ENCODE assay signal across 9 mouse cellular contexts in the genomic region with DNA sequence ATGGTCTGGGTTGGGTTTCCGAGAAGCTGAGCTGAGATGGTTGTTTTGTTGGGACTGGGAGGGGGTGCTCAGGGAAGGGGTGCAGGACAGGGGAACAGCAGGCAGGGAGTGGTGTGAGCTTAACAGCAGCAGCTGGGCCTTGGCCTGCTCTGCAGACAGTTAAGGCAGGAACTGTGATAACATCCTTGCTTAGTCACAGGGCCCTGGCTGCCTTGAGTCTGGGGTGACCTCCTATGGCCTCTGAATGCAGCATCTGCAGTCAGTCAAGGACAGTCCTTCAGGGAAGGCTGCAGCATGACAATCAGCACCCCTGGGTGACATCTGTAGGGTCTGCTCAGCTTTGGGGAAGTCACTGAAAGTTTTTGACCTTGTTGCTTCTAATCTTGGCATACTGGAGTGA.
DNase-seq lines count a peak whose midpoint lies in the region; ATAC-seq and TF ChIP-seq lines count a peak whose summit lies in the region.
"Had no signal": no experiment of that assay in that cellular context is flagged by ENCODE, and none has a peak within 500 bp of the region (broad histone marks: within the 10 kb centered on the region; RNA-seq: fewer than 3 reads in every experiment).

No protein-coding gene starts in this region.

- H3K4me1 ChIP-seq in liver, postnatal 0 days (ENCODE audit: insufficient read depth), result no peaks in the 10 kb centered on the region
- no peaks in the 10 kb centered on the region for H3K4me1 ChIP-seq in kidney, postnatal 0 days (replicated peaks; ENCODE audit: insufficient read depth, low read length)

- no peak overlapping the region for H3K4me3 ChIP-seq in liver, postnatal 0 days (ENCODE audit: low read depth, low read length)
- no peak overlapping the region for H3K4me3 ChIP-seq in kidney, postnatal 0 days (replicated peaks; ENCODE audit: low read depth, low read length)

- WGBS in liver, postnatal 0 days (ENCODE audit: insufficient replicate concordance), result 38% methylated on average over 1 of the region's 1 CpGs
- WGBS in kidney, postnatal 0 days, result 50% methylated on average over 1 of the region's 1 CpGs

- ATAC-seq in liver, postnatal 0 days, result no peak
- ATAC-seq in common myeloid progenitor, adult 5-6 weeks (replicated peaks; ENCODE audit: low read depth, poor library complexity, severe bottlenecking), result peak; percentile 86
- ATAC-seq in kidney, postnatal 0 days (replicated peaks; ENCODE audit: low FRiP score, low read depth), result no peak

- no peak for TF ChIP-seq EP300 in liver, postnatal 0 days (IDR thresholded peaks at IDR 0.05; ENCODE audit: low read depth)

- no peak overlapping the region for H3K4me2 ChIP-seq in liver, postnatal 0 days (ENCODE audit: low read depth, low read length)
- H3K4me2 ChIP-seq in kidney, postnatal 0 days (ENCODE audit: low read length), result no peak overlapping the region

- DNase-seq in liver, result peak; percentile 48
- DNase-seq in liver, postnatal 0 days, result no peak
- DNase-seq in kidney, postnatal 0 days (ENCODE audit: low spot score), result peak; percentile 18
- peak; percentile 15 for DNase-seq in lung, postnatal 14 days
- no peak for DNase-seq in left cerebral cortex, adult 9 months (ENCODE audit: low spot score in 2 of 2)
- DNase-seq in frontal cortex, postnatal 25 days (ENCODE audit: low spot score in 2 of 2), result no peak
- no peak for DNase-seq in ovary, postnatal 10 days (ENCODE audit: low spot score)
- DNase-seq: retina, postnatal 1 day had no signal

- no peak overlapping the region for H3K9ac ChIP-seq in liver, postnatal 0 days (replicated peaks)
- no peak overlapping the region for H3K9ac ChIP-seq in kidney, postnatal 0 days (ENCODE audit: low read depth, low read length)

- no peak for TF ChIP-seq CTCF in liver, postnatal 0 days (IDR thresholded peaks at IDR 0.05; ENCODE audit: low read depth)
- no peak for TF ChIP-seq CTCF in kidney, postnatal 0 days (IDR thresholded peaks at IDR 0.05; ENCODE audit: low read depth)

- H3K9me3 ChIP-seq in liver, postnatal 0 days (ENCODE audit: low read length), result no peaks in the 10 kb centered on the region
- no peaks in the 10 kb centered on the region for H3K9me3 ChIP-seq in kidney, postnatal 0 days (replicated peaks; ENCODE audit: low read length)

- peaks cover 3% of the 10 kb centered on the region; the same call in 1 of the 2 replicates for H3K27me3 ChIP-seq in liver, postnatal 0 days (ENCODE audit: insufficient read depth, low read length)
- no peaks in the 10 kb centered on the region for H3K27me3 ChIP-seq in kidney, postnatal 0 days (ENCODE audit: insufficient read depth, low read length)

- H3K36me3 ChIP-seq in liver, postnatal 0 days (replicated peaks; ENCODE audit: insufficient read depth, low read length), result no peaks in the 10 kb centered on the region
- H3K36me3 ChIP-seq in kidney, postnatal 0 days (ENCODE audit: insufficient read depth, low read length), result no peaks in the 10 kb centered on the region

- H3K27ac ChIP-seq in liver, postnatal 0 days (ENCODE audit: low read depth), result no peak overlapping the region
- no peak overlapping the region for H3K27ac ChIP-seq in kidney, postnatal 0 days

Comparison
In these comparisons a context has a peak if more than half of its experiments do, and no peak if none do; other contexts are left out.
1. DNase-seq: peak in liver (single experiment), kidney, postnatal 0 days (single experiment) and lung, postnatal 14 days (single experiment); none in liver, postnatal 0 days (single experiment), left cerebral cortex, adult 9 months (0 of 2), frontal cortex, postnatal 25 days (0 of 2) and ovary, postnatal 10 days (single experiment).